Comparison of ENCODE assay signal across 18 mouse cellular contexts in the genomic region with DNA sequence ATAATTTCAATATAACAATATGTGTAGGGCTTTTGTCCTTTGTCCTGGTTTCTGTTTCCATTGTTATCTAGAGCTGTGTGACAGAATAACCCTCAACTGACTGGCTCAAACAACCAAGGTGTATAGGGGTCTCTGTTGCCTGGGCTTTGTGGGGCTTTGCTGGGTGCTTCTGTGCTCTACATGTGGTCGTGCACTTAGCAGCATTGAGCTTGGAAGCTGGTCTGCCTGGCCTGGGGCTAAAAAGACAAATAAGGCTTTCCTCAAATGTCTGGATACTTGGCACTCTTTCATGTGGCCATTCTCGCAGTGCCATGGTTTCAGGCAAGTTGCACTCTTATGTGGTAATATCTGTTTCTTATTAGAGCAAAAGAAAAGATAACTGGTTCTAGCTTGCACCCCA.
A peak's percentile ranks its signal among the peaks of the same experiment; 100 is the strongest.
DNase-seq lines count a peak whose midpoint lies in the region; ATAC-seq and TF ChIP-seq lines count a peak whose summit lies in the region.
"Had no signal": no experiment of that assay in that cellular context is flagged by ENCODE, and none has a peak within 500 bp of the region (broad histone marks: within the 10 kb centered on the region; RNA-seq: fewer than 3 reads in every experiment).

No protein-coding gene starts in this region.

- WGBS in cerebellum, adult 2 months: 45% methylated on average over 2 of the region's 2 CpGs
- WGBS in midbrain, embryonic 12.5 days: 56% methylated on average over 2 of the region's 2 CpGs
- 75% methylated on average over 2 of the region's 2 CpGs for whole genome bisulfite sequencing in heart, embryonic 12.5 days

- no peak for TF ChIP-seq POLR2A in cerebellum, adult 2 months (IDR thresholded peaks at IDR 0.05; ENCODE audit: borderline replicate concordance, insufficient read depth, low read length)

- H3K4me3 ChIP-seq in cerebellum, adult 2 months (replicated peaks; ENCODE audit: insufficient read depth, low read depth, low read length): no peak overlapping the region
- H3K4me3 ChIP-seq in midbrain, embryonic 12.5 days: no peak overlapping the region
- no peak overlapping the region for H3K4me3 ChIP-seq in heart, embryonic 12.5 days
- H3K4me3 ChIP-seq in gastrocnemius, adult 2 months: no peak overlapping the region
- H3K4me3 ChIP-seq: limb, embryonic 10.5 days had no signal

- H3K9ac ChIP-seq in midbrain, embryonic 12.5 days (replicated peaks): no peak overlapping the region
- H3K9ac ChIP-seq in heart, embryonic 12.5 days: no peak overlapping the region
- H3K9ac ChIP-seq: liver, embryonic 14.5 days had no signal

- no peak overlapping the region for H3K4me2 ChIP-seq in midbrain, embryonic 12.5 days (replicated peaks)
- H3K4me2 ChIP-seq in heart, embryonic 12.5 days: no peak overlapping the region

- no peaks in the 10 kb centered on the region for H3K9me3 ChIP-seq in midbrain, embryonic 12.5 days
- no peaks in the 10 kb centered on the region for H3K9me3 ChIP-seq in heart, embryonic 12.5 days (replicated peaks)
- H3K9me3 ChIP-seq: limb, embryonic 10.5 days had no signal

- no peak for TF ChIP-seq CTCF in cerebellum, adult 2 months (IDR thresholded peaks at IDR 0.05; ENCODE audit: borderline replicate concordance, insufficient read depth, low read depth, low read length)
- no peak for TF ChIP-seq CTCF in gastrocnemius, adult 2 months (IDR thresholded peaks at IDR 0.05)

- no peak overlapping the region for H3K27ac ChIP-seq in cerebellum, adult 2 months (ENCODE audit: insufficient read depth, low read length)
- peak overlapping the region; percentile 71; the same call in 1 of the 2 replicates for H3K27ac ChIP-seq in midbrain, embryonic 12.5 days (replicated peaks)
- H3K27ac ChIP-seq in heart, embryonic 12.5 days (ENCODE audit: poor library complexity, severe bottlenecking): no peak overlapping the region
- H3K27ac ChIP-seq in gastrocnemius, adult 2 months: no peak overlapping the region
- H3K27ac ChIP-seq: kidney, postnatal 0 days; limb, embryonic 10.5 days; liver, embryonic 14.5 days; stomach, postnatal 0 days had no signal

- H3K27me3 ChIP-seq in cerebellum, adult 2 months (ENCODE audit: control insufficient read depth, insufficient read depth, low read length): no peaks in the 10 kb centered on the region
- no peaks in the 10 kb centered on the region for H3K27me3 ChIP-seq in midbrain, embryonic 12.5 days
- H3K27me3 ChIP-seq in heart, embryonic 12.5 days (replicated peaks): no peaks in the 10 kb centered on the region

- no peaks in the 10 kb centered on the region for H3K4me1 ChIP-seq in cerebellum, adult 2 months (ENCODE audit: control insufficient read depth, insufficient read depth, low read length)
- H3K4me1 ChIP-seq in midbrain, embryonic 12.5 days: peaks cover 3% of the 10 kb centered on the region; the same call in 1 of the 2 replicates
- no peaks in the 10 kb centered on the region for H3K4me1 ChIP-seq in heart, embryonic 12.5 days (replicated peaks)
- H3K4me1 ChIP-seq: limb, embryonic 10.5 days had no signal

- ATAC-seq in midbrain, embryonic 12.5 days (ENCODE audit: low FRiP score, low read depth): peak; percentile 78; the same call in 1 of the 2 replicates
- no peak for ATAC-seq in heart, embryonic 12.5 days (ENCODE audit: insufficient number of reproducible peaks, low FRiP score)
- ATAC-seq: intestine, embryonic 16.5 days; Patski had no signal

- H3K36me3 ChIP-seq in midbrain, embryonic 12.5 days: no peaks in the 10 kb centered on the region
- no peaks in the 10 kb centered on the region for H3K36me3 ChIP-seq in heart, embryonic 12.5 days
- H3K36me3 ChIP-seq: limb, embryonic 10.5 days had no signal

- intact Hi-C loops in gastrocnemius, adult 2 months (cut with DNase I): no loop called here

- DNase-seq in cerebellum, postnatal 10 days: peak; percentile 25 to 45
- no peak for DNase-seq in cerebellum, adult 2 months
- peak; percentile 9 for DNase-seq in retina, postnatal 1 day
- no peak for DNase-seq in retina, embryonic 14.5 days (ENCODE audit: low spot score)
- no peak for DNase-seq in right cerebral cortex, adult 18-20 months
- no peak for DNase-seq in gastrocnemius, adult 2 months
- DNase-seq: cerebellum, adult 8-10 months; heart, adult 18-20 months; lung, postnatal 10 days; thymus, postnatal 25 days had no signal

Comparison
In these comparisons a context has a peak if more than half of its experiments do, and no peak if none do; other contexts are left out.
1. DNase-seq: peak in cerebellum, postnatal 10 days (2 of 2) and retina, postnatal 1 day (single experiment); none in cerebellum, adult 2 months (0 of 2), retina, embryonic 14.5 days (single experiment), right cerebral cortex, adult 18-20 months (single experiment) and gastrocnemius, adult 2 months (single experiment).